Mouse (Mus musculus): ENCODE data around the gene Col4a1.
A peak's percentile ranks its signal among the peaks of the same experiment; 100 is the strongest.

The Col4a1 gene

DNA sequence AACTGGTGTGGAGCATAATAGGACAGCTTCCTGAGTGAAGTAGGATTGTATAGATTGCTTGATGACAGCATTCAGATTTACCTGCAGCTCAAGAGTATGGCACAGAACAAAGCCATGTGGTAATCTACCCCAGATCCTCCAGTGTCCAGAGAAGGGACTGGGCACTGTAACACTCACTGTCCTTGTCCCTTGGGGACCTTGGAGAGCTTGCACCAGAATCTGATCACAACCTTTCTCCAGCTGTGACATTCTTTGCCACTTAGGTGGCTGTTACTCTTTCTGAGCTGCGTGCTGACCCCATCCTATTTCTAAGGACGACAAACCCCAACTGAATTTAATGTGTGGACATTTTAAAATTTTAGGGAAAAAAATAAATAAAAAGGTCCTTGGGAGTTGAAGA is 46.2 kb downstream of the Col4a1 start:
- no peak for DNase-seq (ENCODE audit: low spot score)

DNA sequence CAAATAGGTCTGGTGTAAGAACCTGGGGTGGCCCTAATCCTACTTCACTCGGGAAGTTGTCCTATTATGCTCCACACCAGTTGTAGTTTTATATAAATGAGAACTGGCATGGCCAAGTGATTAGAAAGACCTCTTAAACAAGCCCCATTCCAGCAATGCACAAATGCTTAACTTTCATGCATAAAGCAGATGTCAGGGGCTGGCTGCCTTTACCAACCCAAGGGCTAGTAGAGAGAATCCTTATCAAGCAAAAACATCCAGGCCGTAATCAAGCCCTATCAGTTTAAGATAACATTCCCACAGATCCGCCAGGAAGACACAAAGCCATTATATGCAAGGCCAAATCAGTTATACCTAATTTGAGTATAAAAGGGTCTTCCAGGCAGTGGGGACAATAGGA is 46.7 kb downstream of the Col4a1 start:
- no peak for DNase-seq (ENCODE audit: low spot score)

DNA sequence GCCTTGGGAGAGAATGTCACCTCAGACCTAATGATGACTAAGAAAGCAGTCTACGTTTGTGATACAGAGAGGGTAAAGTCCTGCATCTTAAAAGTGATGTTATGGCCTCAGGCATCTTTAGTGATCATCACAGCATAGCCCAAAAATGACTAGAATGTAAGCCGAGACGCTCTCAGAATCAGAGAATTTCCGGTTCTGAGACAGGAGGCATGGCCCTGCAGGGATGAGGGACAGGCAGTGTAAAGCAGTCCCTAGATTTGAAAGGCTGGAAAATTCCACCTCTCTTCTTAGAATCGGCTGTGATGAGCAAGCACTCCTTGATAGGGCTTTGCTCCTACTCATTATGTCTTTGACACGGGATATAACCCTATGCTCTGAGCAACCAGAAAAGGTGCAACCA is 48.8 kb downstream of the Col4a1 start:
- DNase-seq (ENCODE audit: low spot score): no peak

DNA sequence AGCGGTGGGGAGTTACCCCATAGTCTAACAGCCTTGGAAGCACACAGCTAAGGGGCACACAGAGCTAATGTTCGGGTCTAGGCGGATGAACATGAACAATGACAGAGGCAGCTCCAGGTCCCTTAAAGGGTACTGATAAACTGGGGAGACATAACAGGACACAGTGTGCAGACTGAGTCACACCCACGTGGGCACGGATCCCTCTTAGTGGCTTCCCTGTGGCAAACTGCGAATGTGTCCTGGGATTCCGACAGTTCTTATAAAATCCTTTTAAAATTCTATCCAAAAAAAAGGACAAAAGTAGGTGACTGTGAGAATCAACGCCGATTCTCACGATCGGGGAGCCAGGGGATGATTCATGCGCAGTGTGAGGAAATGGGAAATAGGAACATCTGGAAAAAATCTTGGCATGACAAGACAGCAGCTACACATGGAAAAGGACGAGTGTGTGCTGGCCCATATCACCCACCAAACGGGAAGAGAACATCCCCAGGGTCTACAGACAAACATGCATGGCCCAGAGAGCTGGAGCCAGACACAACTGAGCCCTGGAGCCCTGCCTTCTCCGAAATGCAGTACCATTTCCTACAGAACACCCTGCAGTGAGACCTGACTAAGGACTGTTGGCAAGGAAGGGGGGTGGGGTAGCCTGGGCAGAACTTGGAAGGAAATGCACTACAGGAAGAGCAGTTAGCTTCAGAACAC is 50.4 kb downstream of the Col4a1 start:
- DNase-seq (ENCODE audit: low spot score): no peak

DNA sequence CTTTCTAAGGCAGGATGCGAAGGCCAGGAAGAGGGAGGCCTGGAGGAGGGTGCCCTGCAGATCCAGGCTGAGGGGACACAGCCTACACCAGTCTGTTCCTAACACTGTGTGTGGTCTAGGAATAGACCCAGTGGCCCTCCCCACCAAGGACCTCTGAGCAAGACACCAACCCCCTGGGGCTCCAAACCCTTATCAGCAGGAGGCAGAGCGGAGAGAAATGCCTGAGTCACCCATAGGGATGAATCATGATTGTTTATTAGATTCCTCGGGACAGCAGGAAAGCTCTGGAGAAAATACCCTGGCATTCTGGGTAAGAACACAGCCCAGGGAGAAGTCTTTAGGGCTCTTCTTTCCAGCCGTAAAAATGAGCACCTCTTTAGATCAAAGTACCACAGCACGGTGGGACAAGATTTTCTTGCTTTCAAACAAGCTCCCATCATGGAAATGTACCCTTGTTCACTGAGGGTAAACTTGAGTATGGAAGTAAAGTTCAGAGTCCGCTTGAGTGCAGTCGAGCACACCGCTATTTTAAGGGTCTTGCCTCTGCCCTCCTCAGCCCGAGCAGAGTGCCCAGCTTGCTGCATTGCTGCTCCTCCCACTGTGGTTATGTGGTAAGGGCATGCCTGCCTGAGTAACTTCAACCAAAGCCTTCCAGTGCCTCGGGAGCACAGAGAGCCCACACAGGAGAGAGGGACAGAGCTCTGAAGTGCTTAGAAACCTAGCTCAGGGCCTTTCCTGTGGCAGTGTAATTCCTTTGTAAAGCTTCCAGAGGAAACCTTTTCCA is 52.6 kb downstream of the Col4a1 start:
- no peak for DNase-seq (ENCODE audit: low spot score)

DNA sequence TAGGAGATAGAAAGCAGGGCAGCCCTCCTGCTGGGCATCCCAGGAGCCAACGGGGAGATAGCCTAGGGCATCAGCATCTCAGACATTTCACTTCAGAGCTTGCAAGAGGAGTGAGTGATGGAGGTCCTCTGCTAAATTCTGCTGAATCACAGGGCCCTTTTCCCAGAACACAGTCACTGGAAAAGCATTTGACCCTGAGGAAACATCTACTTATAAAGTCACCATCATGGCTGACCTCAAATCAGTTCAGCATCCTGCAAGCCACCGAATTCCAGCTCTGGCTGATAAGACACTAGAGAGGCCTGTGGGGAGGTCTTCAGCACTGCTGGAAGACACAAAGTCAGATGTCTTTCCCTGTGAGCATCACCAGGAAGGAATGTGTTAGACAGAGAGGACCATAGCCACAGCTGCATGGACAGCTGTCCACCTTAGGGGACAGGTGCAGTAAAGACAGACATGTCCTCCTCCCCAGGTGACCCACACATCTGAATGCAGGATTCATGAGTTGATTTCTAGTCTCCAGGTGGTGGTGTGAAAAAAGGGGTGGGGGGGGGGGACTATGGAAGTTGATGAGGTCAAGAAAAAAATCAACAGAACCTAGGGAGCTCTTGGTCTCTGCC is 54.0 kb downstream of the Col4a1 start:
- DNase-seq (ENCODE audit: low spot score): no peak

DNA sequence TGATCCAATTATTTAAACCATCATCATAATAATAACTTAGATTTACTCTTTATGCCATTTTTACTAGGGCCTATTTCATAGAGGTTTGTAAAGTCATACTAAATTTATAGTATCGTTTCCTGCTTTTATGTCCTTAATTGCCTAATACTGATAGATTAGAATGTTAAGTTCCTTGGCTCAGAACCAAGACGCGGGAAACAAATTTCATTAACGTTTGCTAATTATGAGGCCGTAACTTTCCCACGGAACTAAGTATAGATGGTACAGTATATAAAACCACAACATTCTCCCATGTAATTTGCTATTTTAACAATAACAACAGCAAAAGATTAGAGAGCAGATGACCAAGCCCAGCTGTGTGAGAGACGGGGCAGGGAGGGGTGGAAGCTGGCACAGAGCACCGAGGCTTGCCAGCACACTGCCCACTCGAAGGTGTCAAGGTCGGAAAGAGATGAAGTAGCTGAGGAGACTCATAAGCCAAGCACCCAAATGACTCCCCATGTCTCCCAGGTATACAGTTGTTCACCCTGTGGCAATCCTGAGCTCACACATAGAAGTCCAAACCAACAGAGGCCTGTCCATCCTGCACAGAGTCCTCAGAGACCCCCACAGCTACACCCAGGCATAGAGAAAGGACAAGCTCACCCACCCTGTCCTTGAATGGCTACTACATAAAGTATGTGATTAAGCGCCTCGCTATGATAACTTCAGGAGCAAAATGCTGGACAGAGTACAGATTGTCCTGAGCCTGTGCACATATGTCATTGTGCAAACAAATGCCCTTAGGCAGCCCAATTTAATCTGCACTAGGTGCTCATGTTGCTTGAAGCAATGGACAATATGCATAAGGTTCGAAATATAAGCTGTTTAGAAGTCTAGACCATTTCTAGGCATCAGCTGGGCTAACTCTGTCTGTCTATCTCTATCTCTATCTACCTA is 55.3 kb downstream of the Col4a1 start:
- DNase-seq (ENCODE audit: low spot score): no peak

DNA sequence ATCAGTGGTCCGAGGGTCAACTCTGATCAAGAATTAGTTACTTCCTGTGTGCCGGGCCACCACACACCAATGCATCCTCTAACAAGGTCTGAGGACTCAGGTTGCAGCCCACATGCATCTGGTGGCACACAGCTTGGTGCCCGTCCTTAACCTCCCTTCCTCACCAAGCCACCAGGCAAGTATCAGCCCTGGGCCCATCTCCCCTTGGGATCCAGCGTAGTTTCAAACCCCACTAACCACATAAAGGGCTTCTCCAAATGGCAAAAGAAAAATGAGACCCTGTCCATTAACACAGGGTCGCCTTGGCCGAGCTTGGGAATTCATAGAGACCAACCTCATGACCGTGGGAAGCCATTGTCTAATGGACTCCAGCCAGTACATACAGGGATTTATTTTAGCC is 56.2 kb downstream of the Col4a1 start:
- no peak for DNase-seq (ENCODE audit: low spot score)

DNA sequence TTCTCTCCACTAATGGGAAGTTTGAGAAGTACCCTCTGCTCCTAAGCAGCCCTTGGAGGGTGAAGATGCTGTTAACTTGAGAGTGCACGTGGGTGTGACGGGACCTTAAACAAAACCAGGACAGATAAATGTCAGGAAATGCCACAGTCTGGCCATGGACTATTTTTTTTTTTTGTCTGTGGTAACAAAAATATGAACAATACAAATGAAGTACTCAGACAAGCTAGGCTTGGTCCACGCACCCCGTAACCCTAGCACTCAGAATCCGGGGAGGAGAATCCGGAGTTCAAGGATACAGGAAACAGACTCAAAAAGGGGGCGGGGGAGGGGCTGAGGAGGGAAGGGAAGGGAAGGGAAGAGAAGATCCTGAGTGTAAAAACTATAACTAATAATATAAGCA is 56.9 kb downstream of the Col4a1 start:
- DNase-seq (ENCODE audit: low spot score): no peak

DNA sequence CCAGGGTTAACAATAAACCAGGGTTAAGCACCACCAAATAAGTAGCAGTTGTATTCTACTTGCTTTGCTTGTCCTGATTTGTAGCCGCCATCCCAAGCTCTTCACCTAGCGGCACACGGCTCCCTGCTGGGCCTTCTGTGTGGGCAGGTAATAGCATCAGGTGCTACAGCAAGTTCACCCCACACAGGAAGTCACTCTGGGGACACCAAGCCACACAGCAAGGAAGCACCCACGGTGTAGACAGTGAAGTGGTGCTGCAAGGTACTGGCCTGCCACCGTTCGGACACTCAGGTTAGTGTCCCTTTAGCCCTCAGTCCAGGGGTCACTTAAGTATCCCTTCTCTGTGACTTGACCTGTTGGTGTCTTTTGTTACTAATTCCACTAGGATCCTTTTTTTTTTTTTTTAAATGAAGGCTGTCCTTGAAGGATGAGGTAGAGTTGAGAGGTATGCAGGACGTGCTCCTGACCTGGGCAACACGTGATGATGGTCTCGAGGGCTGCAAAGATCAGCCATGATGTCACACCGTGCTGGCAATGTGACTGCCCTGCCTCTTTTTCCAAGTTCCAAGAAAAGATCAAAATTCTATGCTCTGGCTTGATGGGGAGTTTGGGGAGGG is 57.6 kb downstream of the Col4a1 start:
- DNase-seq (ENCODE audit: low spot score): no peak

DNA sequence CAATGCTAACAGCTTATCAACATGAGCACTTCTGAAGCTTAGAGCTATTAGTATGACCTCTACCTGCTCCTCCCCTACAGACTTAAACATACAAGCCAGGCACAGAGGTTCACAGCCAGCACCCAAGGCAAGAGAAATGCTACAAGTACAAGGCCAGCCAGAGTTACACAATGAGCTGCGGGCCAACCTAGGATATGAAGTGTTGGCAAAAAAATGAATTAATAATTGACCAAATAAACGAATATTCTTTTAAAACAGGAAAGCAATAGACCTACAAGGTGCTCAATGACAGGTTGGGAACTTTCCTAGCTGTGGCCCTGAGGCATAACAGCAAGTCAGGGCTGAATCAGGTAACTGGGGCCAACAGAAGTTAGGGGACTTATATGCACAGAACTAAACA is 58.1 kb downstream of the Col4a1 start:
- DNase-seq (ENCODE audit: low spot score): no peak

DNA sequence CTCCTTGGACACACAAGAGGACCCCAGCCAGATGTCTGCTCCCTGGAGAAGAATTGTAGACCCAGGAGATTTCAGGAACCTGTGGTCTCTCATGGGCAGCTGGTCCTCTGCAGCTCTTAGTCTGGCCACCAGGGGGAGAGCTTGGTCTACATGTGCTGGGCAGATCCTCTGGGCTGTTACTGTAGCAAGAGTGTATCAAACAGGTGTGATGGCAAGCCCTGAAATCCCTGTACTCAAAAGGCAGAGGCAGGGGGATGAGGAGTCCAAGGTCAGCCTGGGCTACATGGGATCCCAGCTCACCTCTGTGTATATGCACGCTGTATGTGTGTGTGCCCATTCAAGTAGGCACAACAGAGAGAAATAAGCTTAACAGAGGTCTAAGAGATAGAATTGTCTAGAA is 59.1 kb downstream of the Col4a1 start:
- DNase-seq (ENCODE audit: low spot score): peak; percentile 23

DNA sequence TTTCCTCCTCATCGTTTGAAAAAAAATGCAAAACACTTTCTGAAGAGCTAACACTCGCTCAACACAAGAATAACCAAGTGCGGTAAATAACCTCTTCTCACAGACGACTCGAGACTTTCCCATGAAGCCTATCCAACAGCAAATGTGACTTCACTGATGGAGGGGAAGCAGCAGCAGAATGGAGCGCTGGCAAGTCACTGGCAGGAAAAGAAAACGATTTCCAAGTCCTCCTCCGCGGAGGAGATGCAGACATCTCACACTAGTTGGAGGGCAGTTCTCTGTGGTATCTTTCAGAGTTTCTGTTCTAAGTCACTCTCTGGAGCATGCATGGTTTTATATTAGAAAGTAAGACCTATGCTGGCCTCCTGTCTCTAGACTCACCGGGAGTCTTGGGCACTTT is 59.6 kb downstream of the Col4a1 start:
- DNase-seq (ENCODE audit: low spot score): no peak

DNA sequence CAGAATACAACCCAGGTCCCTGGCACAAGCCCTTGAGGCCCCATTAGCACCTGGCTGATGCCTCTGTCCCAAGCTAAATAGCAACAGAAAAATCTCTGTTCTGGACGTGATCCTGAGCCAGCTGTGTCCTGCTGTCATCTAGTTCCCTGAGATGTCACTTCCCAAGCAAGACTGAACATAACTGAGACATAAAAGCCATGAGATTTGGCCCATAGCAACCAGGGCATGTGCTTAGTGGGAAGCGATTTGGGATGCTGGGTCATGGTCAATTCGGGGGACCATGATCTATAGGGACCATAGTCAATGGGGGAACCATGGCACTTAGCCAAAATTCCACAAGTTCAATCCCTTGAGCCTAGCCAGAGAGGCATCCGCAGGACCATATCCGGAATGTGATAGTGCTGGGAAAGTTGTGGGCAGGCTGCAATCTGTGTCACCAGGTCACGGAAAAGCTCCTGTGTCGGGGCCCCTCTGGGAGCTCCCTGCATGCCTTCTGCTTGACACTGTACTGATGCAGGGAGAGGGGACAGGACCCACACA is 60.3 kb downstream of the Col4a1 start:
- no peak for DNase-seq (ENCODE audit: low spot score)

DNA sequence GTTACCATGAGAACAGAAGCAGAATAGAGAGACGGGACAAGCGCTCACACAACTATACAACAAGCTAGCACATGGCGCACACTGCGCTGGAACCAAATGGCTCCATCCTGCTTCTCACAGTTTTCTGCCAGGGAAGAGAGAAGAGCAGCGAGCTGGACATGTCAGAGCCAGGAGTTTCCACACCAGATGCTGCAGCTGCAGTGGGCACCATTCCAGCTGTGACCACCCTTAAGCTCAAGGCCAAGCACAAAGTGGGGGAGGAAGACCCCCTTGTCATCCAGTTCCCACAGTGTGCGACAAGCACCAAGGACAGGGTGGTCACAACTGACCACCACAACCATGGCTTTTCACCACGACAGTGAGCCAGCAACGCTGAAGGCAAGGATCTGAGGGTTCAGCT is 62.5 kb downstream of the Col4a1 start:
- no peak for DNase-seq (ENCODE audit: low spot score)

DNA sequence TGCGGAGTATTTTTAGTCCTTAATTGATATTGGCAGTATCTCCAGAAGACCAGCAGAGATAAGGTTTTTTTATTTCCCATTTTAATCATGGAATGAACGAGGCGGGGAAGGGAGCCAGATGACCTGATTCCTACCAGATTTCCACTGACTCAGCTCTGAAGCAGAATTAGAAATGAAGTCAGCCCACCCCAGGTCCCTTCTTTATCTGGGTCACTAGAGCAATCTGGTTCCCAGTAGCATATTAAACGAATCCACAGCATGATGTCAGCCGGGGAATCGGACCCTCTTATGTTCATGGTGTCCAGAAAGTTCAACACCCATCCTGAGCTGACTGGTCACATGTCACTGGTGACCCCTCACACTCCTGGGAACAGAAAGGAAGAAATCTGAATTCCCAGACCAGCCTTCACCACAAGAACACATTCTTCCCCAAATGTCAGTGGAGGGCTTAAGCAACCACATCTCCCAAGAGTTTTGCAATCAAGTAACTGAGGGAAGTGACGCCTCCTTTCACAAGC is 63.0 kb downstream of the Col4a1 start:
- DNase-seq (ENCODE audit: low spot score): no peak

DNA sequence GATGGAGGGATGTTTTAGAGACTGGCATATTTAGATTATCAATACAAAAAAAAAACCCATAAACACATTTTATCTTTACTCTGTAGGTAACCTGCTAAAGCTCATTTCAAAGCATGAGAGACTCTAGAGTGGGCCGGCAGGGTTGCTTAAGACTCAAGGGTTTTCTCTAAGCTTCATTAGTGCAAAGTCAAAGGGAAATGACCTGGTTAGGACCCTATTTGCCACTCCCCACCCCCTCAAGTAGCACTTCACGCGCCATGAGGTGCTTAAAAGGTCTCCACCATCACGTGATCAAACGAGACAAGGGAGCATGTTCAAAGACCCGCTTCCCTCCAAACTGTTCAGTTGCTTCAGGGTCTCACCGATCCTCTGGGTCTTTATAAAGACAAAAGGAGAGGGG is 63.9 kb downstream of the Col4a1 start:
- DNase-seq (ENCODE audit: low spot score): no peak

DNA sequence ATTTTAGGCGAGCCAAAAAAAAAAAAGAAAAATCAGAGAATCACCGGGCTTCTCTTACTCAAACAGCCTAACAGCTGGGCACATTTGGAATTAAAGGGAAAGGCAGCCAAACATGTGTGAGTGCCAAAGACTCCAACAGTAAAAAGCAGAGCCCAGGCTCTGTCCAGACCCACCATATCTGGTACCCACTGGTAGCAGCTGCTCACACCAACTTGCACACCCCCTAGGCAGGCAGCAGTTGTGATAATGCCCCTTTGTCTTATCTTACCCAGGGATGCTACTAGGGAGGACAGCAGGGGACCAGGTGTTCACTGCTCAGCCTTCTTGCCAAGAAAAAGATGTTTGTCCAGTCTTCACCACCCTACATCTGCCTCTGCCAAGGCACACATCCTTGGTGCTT is 71.1 kb downstream of the Col4a1 start:
- DNase-seq (ENCODE audit: low spot score): no peak

DNA sequence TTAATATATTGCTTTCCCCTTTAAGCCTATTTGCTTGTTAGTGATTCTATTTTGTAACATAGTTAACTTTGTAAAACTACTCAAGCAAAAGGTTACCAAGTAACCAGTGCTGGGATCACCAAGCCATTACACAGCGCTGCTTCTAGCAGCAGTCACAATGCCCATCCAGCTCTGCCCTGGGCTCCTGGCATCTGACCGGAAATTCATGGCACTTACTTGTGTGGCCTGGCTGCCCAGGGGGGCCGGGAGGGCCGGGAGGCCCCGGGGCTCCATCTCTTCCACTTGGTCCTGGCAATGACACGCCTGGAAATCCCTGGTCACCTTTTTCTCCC is 77.8 kb downstream of the Col4a1 start:
- DNase-seq (ENCODE audit: low spot score): no peak

DNA sequence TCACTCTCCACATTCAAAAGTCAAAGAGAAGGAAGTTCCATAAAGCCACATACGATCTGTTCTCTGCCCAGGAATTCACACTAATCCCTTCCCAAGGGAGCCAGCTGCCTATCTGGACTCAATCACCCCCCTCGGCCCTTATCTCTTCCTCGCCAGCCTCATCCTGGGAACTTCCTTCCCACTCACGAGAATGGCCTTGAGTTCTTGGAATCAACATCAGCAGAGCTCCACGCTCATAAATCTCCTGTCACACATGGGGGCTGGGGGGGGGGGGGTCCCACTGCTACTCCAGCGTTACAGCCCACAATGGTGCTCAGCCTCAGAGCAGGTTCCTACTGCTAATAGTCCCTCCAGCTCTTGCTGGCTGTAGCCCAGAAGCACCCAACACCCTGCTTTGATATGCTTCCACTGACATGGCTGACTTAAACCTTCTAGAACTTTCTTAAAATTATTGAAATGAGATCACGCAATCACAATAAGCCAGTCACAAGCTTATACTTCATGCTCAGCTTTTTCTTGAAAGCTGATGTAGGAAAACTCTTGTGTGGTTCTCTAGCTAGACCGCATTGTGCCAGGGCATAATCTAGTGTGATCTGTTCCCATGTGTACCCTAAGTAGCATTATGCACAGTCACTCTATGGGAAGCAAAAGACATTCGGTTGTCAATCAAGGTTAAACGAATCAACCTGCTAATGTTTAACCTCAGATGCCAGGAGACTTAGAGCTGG is 78.3 kb downstream of the Col4a1 start:
- no peak for DNase-seq (ENCODE audit: low spot score)

DNA sequence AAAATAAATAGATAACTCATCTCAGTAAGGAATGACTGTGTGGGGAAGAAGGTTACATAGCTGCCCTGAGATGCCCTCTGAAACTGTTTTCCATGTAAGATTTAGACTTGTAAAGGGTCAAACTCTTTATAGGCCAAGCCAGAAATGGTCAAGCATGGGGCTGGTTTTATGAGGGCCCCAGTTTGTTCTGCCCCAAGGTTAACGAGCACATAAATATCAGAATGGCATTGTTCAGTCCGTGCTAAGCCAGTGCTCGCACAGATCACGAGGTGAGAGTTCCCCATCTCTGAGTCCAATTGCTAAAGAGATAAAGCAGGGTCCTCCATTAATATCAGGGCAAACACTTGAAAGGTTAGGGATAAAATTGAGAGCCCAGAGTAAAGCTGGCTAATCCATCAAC is 79.6 kb downstream of the Col4a1 start:
- no peak for DNase-seq (ENCODE audit: low spot score)

Data from c-Kit-positive CD71-positive TER-119-positive erythroid progenitor cells, embryonic 14.5 days (primary cell).